Mouse (Mus musculus) kidney, adult 8-10 months (tissue): ENCODE measurements around the gene Htr5b.

Experiments
- DNase-seq, 2 experiments: peaks; one replicate each; pipeline ENCODE4 v3.0.0; 2022

Gene Htr5b

GRCm38 (mm10) chr1:121528399-121528720, at the start of gene Htr5b:
Gene Htr5b, minus strand, starts transcription at chr1:121528465.
- no peak for DNase-seq

GRCm38 (mm10) chr1:121577491-121577890, 49.2 kb upstream of the Htr5b start:
- no peak for DNase-seq

GRCm38 (mm10) chr1:121570522-121570921, 42.3 kb upstream of the Htr5b start:
- no peak for DNase-seq

- peak; percentile 92 to 95 for DNase-seq
Measured at GRCm38 (mm10) chr1:121567521-121568489, 39.5 kb upstream of the Htr5b start, which contains the start of gene Ddx18. Gene Ddx18, minus strand, starts transcription at chr1:121567989.

- no peak for DNase-seq
Measured at GRCm38 (mm10) chr1:121557861-121558260, 29.6 kb upstream of the Htr5b start.

- no peak for DNase-seq
Measured at GRCm38 (mm10) chr1:121551457-121551835, 23.2 kb upstream of the Htr5b start.

GRCm38 (mm10) chr1:121550801-121551456, 22.7 kb upstream of the Htr5b start:
- no peak for DNase-seq

- DNase-seq = peak in 1 of 2 experiments; percentile 14
Measured at GRCm38 (mm10) chr1:121549456-121549855, 21.2 kb upstream of the Htr5b start.

- DNase-seq = no peak
Measured at GRCm38 (mm10) chr1:121548667-121549066, 20.4 kb upstream of the Htr5b start.

- DNase-seq = no peak
Measured at GRCm38 (mm10) chr1:121546844-121547243, 18.6 kb upstream of the Htr5b start.

GRCm38 (mm10) chr1:121540361-121540760, 12.1 kb upstream of the Htr5b start:
- DNase-seq = no peak

- DNase-seq = no peak
Measured at GRCm38 (mm10) chr1:121531439-121531838, 3.2 kb upstream of the Htr5b start.

- no peak for DNase-seq
Measured at GRCm38 (mm10) chr1:121529286-121529685, 1.0 kb upstream of the Htr5b start.

GRCm38 (mm10) chr1:121527600-121528398, 466 bp downstream of the Htr5b start:
- no peak for DNase-seq

- DNase-seq = no peak
Measured at GRCm38 (mm10) chr1:121527061-121527460, 1.2 kb downstream of the Htr5b start.

- DNase-seq = no peak
Measured at GRCm38 (mm10) chr1:121518609-121519008, 9.7 kb downstream of the Htr5b start.

GRCm38 (mm10) chr1:121511966-121512365, 16.3 kb downstream of the Htr5b start:
- DNase-seq = no peak

- no peak for DNase-seq
Measured at GRCm38 (mm10) chr1:121511186-121511585, 17.1 kb downstream of the Htr5b start.

GRCm38 (mm10) chr1:121510420-121511140, 17.7 kb downstream of the Htr5b start:
- DNase-seq = no peak

- no peak for DNase-seq
Measured at GRCm38 (mm10) chr1:121508729-121509128, 19.5 kb downstream of the Htr5b start.

- no peak for DNase-seq
Measured at GRCm38 (mm10) chr1:121497093-121497492, 31.2 kb downstream of the Htr5b start.

GRCm38 (mm10) chr1:121490241-121490640, 38.0 kb downstream of the Htr5b start:
- DNase-seq = peak in 1 of 2 experiments; percentile 38
